Mouse (Mus musculus): ENCODE measurements around the gene Sh3gl1. TPM values are rescaled to one million over a fixed set of nuclear protein-coding genes. Genes with fewer than 3 reads are reported as not detected.

The Sh3gl1 gene
- polyA plus RNA-seq, 1 experiment = 248 TPM

GRCm38 (mm10) chr17:55986030-55986961, 50.1 kb downstream of the Sh3gl1 start, which contains the start of gene Fsd1:
Gene Fsd1 (plus strand): TSS chr17:55986509.
- H3K36me3 ChIP-seq (ENCODE audit: control insufficient read depth, insufficient read depth, low read length) = no peaks in the 10 kb centered on the region
- WGBS = 16% methylated on average over 35 of the region's 35 CpGs
- no peak within 1 kb of the TSS for H3K4me3 ChIP-seq (ENCODE audit: control insufficient read depth, insufficient read depth, low read length)
- DNase-seq = peak; percentile 23
- no peak within 1 kb of the TSS for H3K27ac ChIP-seq (ENCODE audit: control insufficient read depth, insufficient read depth, low read length)
- peaks cover 20% of the 10 kb centered on the region; the same call in 1 of the 2 replicates for H3K4me1 ChIP-seq (replicated peaks; ENCODE audit: control insufficient read depth, insufficient read depth, low read length)
- TF ChIP-seq CTCF (IDR thresholded peaks at IDR 0.05; ENCODE audit: borderline replicate concordance, control insufficient read depth, extremely low read depth, insufficient read depth, low read length, poor library complexity) = no peak
- no peak for TF ChIP-seq POLR2A (IDR thresholded peaks at IDR 0.05; ENCODE audit: control insufficient read depth, extremely low read depth, insufficient read depth, low read length, poor library complexity)
- no peaks in the 10 kb centered on the region; the same call in 1 of the 2 replicates for H3K27me3 ChIP-seq (ENCODE audit: control insufficient read depth, insufficient read depth, low read length)

GRCm38 (mm10) chr17:55977301-55977700, 59.1 kb downstream of the Sh3gl1 start:
- TF ChIP-seq POLR2A (IDR thresholded peaks at IDR 0.05; ENCODE audit: control insufficient read depth, extremely low read depth, insufficient read depth, low read length, poor library complexity) (no peak), CTCF (IDR thresholded peaks at IDR 0.05; ENCODE audit: borderline replicate concordance, control insufficient read depth, extremely low read depth, insufficient read depth, low read length, poor library complexity) (no peak)
- WGBS = 80% methylated on average over 3 of the region's 3 CpGs
- Histone ChIP-seq H3K4me3 (ENCODE audit: control insufficient read depth, insufficient read depth, low read length) (no peak overlapping the region), H3K4me1 (replicated peaks; ENCODE audit: control insufficient read depth, insufficient read depth, low read length) (no peaks in the 10 kb centered on the region), H3K27ac (ENCODE audit: control insufficient read depth, insufficient read depth, low read length) (no peak overlapping the region), H3K27me3 (ENCODE audit: control insufficient read depth, insufficient read depth, low read length) (no peaks in the 10 kb centered on the region), H3K36me3 (ENCODE audit: control insufficient read depth, insufficient read depth, low read length) (no peaks in the 10 kb centered on the region)
- no peak for DNase-seq

- TF ChIP-seq POLR2A (IDR thresholded peaks at IDR 0.05; ENCODE audit: control insufficient read depth, extremely low read depth, insufficient read depth, low read length, poor library complexity) = no peak
- peak; percentile 69; the same call in 1 of the 2 replicates for TF ChIP-seq CTCF (IDR thresholded peaks at IDR 0.05; ENCODE audit: borderline replicate concordance, control insufficient read depth, extremely low read depth, insufficient read depth, low read length, poor library complexity)
- H3K27me3 ChIP-seq (ENCODE audit: control insufficient read depth, insufficient read depth, low read length) = no peaks in the 10 kb centered on the region
- peak; percentile 72 for DNase-seq
- no peak overlapping the region for H3K27ac ChIP-seq (ENCODE audit: control insufficient read depth, insufficient read depth, low read length)
- no peaks in the 10 kb centered on the region for H3K36me3 ChIP-seq (ENCODE audit: control insufficient read depth, insufficient read depth, low read length)
- WGBS = 22% methylated on average over 13 of the region's 13 CpGs
- no peaks in the 10 kb centered on the region for H3K4me1 ChIP-seq (replicated peaks; ENCODE audit: control insufficient read depth, insufficient read depth, low read length)
- no peak overlapping the region for H3K4me3 ChIP-seq (ENCODE audit: control insufficient read depth, insufficient read depth, low read length)
Observed at GRCm38 (mm10) chr17:55976255-55976862, 60.1 kb downstream of the Sh3gl1 start.

GRCm38 (mm10) chr17:55971453-55971852, 65.0 kb downstream of the Sh3gl1 start:
- Histone ChIP-seq H3K4me1 (replicated peaks; ENCODE audit: control insufficient read depth, insufficient read depth, low read length) (no peaks in the 10 kb centered on the region), H3K27me3 (ENCODE audit: control insufficient read depth, insufficient read depth, low read length) (peaks cover 7% of the 10 kb centered on the region; the same call in 1 of the 2 replicates), H3K27ac (ENCODE audit: control insufficient read depth, insufficient read depth, low read length) (no peak overlapping the region), H3K36me3 (ENCODE audit: control insufficient read depth, insufficient read depth, low read length) (peaks cover 7% of the 10 kb centered on the region), H3K4me3 (ENCODE audit: control insufficient read depth, insufficient read depth, low read length) (no peak overlapping the region)
- WGBS = 56% methylated on average over 22 of the region's 22 CpGs
- no peak for DNase-seq
- TF ChIP-seq POLR2A (IDR thresholded peaks at IDR 0.05; ENCODE audit: control insufficient read depth, extremely low read depth, insufficient read depth, low read length, poor library complexity) = no peak
- TF ChIP-seq CTCF (IDR thresholded peaks at IDR 0.05; ENCODE audit: borderline replicate concordance, control insufficient read depth, extremely low read depth, insufficient read depth, low read length, poor library complexity) = no peak

- Histone ChIP-seq H3K27me3 (ENCODE audit: control insufficient read depth, insufficient read depth, low read length) (peaks cover 7% of the 10 kb centered on the region; the same call in 1 of the 2 replicates), H3K36me3 (ENCODE audit: control insufficient read depth, insufficient read depth, low read length) (peaks cover 7% of the 10 kb centered on the region), H3K4me3 (ENCODE audit: control insufficient read depth, insufficient read depth, low read length) (no peak within 1 kb of the TSS), H3K4me1 (replicated peaks; ENCODE audit: control insufficient read depth, insufficient read depth, low read length) (no peaks in the 10 kb centered on the region), H3K27ac (ENCODE audit: control insufficient read depth, insufficient read depth, low read length) (no peak within 1 kb of the TSS)
- DNase-seq = no peak
- 14% methylated on average over 55 of the region's 55 CpGs for WGBS
- TF ChIP-seq CTCF (IDR thresholded peaks at IDR 0.05; ENCODE audit: borderline replicate concordance, control insufficient read depth, extremely low read depth, insufficient read depth, low read length, poor library complexity) (no peak), POLR2A (IDR thresholded peaks at IDR 0.05; ENCODE audit: control insufficient read depth, extremely low read depth, insufficient read depth, low read length, poor library complexity) (no peak)
Observed at GRCm38 (mm10) chr17:55969966-55970891, 66.2 kb downstream of the Sh3gl1 start, which contains the start of gene Shd. Gene Shd (plus strand): TSS chr17:55970467.

Data from thymus, adult 2 months (tissue).